Mouse (Mus musculus) liver, embryonic 14.5 days (tissue): ENCODE results near the gene Grm2.

ENCODE experiments used
- CTCF ChIP-seq: IDR thresholded peaks from 2 replicates; pipeline ENCODE4 v1.5.1; 2016; ENCODE audit warnings: antibody characterized with exemption, low read depth, control low read depth
- EP300 ChIP-seq: IDR thresholded peaks from 2 replicates; pipeline ENCODE4 v1.6.1; 2016; ENCODE audit warnings: antibody characterized with exemption, low read depth

DNA sequence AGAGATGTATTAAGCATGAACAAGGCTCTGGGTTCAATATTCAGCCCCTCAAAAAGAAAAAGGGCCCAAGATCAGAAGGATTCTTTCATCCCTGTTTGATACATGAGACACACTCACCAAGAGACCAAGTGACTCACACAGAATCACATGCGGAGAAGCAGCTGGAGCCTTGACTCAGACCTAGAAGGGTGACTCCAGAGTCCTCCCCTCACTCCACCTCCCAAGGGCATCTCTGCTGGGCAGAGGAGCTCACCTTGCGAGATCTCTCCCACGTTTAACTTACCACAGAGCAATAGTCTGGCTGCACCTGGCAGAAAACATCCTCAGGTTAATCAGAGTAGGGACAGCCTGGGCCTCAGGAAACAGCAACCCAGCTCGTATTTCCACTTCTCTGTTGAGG, 22.4 kb upstream of the Grm2 start:
- no peak for TF ChIP-seq CTCF
- TF ChIP-seq EP300 = no peak
